Mouse (Mus musculus) retina, adult 2 months (tissue): ENCODE measurements at regions not wholly inside any gene's neighbourhood (a gene's known extent, or its start where the extent isn't known, plus 50 kb on each side); places are given as distances from the start of the nearest gene placed in this dataset.

ENCODE experiments used
- DNase-seq: peaks from one replicate; pipeline ENCODE4 v3.0.0-alpha.2; 2012; ENCODE audit warnings: low read depth, low spot score

DNA sequence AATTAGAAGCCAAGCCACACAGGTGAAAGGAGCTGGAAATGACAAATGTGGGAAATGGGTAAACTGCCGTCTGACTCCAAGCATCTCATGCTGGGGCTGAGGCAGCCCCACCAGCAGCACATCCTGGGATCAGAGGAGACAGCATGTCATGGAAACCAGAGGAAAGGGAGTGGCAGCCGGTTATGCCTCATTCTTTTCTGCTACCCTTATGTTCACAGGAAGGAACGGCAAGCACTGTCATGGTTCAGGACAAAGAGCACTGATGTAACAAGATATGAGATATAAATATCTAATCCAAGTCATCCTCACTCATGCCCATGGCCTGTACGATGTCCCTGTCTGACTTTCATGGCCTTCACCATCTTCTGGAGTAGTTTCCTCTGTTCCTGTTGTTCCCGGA, 125.2 kb upstream of the Tnfaip3 start:
- no peak for DNase-seq

GRCm38 (mm10) chr10:19139234-19139633, 123.8 kb upstream of the Tnfaip3 start:
- DNase-seq, result no peak

- no peak for DNase-seq
Measured at GRCm38 (mm10) chr10:19138258-19138657, 122.8 kb upstream of the Tnfaip3 start.

DNA sequence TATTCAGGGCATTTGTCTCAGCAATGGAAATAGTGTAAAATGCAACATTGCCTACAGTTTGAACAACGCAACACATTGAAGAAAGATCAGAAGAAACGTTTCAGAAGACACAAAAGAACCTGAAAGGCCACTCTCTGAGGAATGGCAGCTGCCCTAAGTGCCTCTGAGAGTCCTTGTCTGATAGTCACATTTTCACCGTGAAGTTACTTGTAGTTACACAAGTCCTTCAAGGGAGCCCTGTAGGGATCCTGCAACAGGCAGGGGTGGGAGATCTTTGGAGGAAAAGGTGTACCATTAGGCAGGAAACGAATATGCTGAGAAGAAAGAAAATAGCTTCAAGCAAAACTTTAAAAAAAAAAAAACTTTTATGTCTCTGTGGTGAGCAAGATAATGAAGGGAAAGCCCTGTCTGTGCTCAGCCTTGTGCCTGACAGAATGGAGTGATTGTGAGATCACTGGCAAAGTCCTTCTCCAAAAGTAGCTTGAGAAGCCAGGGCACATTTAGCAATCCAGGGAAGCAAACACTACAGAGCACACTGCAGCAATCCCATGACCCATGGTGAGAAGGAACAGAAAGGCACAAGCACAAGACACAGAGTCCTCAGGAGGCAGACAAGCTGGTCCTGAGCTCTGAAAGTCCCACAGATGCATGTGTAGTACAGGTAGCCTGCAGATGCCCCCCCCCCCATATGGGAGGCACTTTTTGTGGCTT, 112.3 kb upstream of the Tnfaip3 start:
- no peak for DNase-seq

GRCm38 (mm10) chr10:19126922-19127321, 111.5 kb upstream of the Tnfaip3 start:
- no peak for DNase-seq

- DNase-seq, result no peak
Measured at GRCm38 (mm10) chr10:19126438-19126837, 111.0 kb upstream of the Tnfaip3 start.

DNA sequence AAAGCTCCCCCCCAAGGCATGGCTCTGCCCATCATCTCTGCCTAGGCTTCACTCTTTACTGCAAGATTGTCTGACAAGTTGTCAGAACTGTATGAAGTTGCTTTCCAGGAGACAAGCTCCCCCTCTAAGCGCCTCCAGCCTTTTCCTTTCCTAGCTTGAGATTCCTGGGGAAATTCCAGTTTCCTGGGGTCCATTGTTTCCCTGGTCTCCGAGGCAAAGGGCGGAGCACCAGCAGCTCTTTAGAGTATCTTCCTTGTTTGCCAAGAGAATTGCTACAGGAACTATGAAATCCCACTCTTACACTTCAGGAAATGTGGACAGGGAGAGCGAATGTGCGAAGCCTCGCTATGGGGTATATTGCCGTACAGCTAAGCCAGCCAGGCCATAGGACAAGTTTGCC, 108.2 kb upstream of the Tnfaip3 start:
- no peak for DNase-seq

GRCm38 (mm10) chr10:19122221-19122620, 106.8 kb upstream of the Tnfaip3 start:
- DNase-seq, result no peak

DNA sequence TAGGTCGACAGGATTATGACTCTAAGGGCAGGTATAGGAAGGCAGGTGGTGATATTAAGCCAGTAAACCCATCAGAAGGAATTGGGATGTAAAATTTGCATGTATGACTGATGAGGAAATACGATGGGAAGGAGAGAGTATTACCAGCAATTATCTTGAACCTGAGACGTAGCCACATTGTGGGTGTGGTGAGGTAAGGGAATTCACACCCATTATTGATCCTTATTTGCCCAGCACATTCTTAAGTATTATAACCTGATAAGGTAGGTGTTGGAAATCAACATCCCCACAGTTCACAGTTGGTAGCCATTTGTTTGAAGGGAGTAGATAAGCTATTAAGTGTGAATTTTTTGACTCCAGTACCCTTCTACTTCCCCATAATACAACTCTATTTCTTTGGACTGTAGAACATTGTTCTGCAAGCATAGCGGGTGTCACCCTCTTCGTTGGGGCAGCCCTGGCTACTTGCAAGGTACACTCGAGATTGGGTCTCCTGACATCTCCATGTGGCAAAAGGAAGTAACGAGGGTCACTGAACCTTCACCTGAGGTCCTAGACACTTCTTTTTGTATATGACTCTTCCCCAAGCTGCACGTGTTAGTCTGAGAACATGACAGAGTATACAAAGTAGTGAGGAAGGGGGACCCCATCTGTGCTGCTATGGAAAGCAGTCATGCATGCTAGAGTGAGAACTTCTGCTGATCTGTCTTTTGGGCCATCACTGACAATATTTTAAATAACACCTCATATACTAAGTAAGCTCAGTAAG, 104.0 kb upstream of the Tnfaip3 start:
- no peak for DNase-seq

DNA sequence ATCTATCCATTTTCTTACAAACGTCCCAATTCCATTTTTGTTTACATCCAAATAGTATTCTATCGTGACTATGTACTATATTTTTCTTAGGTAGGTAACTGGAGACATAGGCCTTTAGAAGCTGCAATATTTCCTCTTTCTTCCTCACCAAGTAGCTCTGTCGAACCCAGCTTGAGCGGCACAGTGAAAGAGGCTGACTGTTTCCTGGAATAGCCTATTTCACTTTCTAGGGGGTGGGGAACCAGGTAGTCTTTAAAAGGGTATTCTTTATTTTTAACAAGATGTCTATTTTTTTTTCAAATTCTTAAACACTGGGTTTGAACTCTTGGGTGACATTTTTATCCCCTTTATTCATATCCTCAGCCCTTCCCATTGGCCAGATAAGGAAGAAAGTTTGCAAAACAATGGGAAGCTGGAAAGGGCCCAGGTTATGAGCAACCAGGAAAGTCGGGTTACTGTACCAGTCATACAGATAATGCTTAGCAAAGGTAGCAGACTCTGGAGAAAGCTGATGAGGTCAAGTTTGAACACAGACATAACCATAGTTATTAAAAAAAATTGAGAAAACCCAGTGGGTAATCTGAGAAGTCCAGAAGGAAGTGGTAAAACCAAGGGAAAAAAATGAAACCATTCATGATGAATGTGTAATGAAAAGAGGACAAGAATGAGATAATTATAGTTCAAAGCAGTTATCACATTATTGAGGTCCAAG, 103.3 kb upstream of the Tnfaip3 start:
- no peak for DNase-seq

- no peak for DNase-seq
Measured at GRCm38 (mm10) chr10:19117071-19117605, 101.7 kb upstream of the Tnfaip3 start.

DNA sequence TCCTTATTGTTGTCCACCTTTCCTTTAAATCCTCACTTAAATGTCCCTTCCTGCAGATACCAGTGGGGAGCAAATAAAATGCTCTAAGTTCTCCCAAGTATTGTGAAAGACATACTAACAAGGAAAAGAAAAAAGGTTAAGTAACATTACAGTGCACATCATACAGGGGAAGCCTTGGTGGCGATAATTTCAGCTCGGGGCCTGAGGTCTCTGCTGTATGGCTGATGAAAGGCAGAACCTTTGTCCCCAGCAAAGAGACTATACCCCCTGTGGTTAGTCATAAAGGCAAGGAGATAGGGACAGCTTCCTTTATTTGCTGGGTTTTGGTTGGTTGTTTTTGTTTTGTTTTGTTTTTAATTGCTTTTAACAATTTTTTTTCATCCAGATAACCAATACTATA, 97.0 kb upstream of the Tnfaip3 start:
- no peak for DNase-seq

- no peak for DNase-seq
Measured at GRCm38 (mm10) chr10:19105231-19105681, 89.8 kb upstream of the Tnfaip3 start.

DNA sequence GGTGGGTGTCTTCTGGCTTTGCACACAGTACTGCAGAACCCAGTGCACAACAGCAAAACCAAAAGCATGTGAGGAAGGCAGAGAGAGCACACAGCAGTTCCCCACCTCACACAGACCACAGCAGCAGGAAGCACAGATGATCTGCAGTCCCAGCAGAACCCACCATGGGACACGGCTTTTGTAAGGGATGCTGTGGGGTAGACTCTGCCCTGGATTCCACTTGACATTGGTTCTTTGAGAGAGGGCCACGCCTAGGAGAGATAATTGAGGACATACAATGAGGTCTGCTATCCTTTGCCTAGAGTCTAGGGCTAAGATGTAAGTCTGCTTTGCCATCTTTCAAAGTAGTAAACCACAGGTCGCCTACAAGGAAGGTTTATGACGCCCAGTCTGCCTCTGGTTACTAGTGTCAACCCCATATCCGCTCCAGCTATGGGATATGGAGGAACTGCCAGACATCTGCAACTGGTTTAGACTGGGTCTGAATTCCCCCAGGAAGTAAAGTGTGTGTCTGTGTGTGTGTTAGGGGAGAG, 89.3 kb upstream of the Tnfaip3 start:
- DNase-seq, result no peak

- DNase-seq, result no peak
Measured at GRCm38 (mm10) chr10:19099369-19100285, 84.2 kb upstream of the Tnfaip3 start.

DNA sequence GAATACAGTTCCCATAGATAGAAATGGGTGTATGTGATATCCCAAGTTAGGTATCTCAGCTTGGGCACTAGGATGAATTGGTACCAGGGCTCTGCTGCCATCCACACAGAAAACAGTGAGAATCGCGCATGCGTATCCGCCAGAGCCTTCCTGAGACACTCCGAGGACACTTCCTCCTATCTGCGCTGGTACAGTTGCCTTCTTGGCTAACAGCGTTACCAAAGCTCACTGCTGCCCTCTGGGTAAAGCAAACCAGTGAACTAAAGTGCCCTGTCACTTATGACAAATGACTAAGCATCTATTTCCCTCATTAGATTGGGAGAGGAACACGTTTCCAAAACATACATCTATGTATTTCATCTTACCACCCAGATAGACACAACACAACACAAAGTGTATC, 78.8 kb upstream of the Tnfaip3 start:
- DNase-seq, result peak; percentile 25

DNA sequence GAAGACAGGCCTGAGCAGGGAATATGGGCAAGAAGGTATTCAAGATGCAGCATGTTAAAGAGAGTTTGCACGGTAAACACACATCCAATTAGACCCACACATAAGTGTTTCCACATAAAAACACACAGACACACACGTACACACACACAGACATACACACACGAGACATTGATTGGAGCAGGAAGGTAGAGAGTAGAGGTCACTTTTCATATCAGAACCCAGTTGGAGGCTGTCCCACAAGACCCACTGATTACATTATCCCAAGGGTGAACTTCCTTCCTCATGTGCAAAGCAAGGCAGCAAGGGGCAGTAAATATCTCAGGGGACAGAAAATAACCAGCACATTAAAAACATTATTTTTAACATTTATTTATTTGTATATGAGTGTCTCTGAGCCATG, 78.2 kb upstream of the Tnfaip3 start:
- DNase-seq, result no peak

DNA sequence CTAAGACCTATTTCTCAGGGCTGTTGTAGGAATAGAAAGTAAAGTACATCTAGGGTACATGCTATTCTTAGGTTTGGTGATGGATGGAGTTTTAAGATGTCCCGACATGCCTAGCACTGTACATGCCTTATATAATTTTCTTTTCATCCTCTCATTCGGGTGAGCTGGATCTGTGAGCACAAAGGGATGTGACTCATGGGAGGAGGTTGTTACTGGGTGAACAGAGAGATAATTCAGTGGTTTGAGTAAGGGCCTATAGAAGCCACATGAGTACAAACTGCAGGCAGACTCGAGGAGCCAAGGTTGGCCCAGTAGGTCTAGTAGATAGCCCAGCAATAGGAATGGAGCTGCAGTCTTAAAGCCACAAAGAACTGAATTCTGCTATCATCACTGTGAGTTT, 76.5 kb upstream of the Tnfaip3 start:
- no peak for DNase-seq

DNA sequence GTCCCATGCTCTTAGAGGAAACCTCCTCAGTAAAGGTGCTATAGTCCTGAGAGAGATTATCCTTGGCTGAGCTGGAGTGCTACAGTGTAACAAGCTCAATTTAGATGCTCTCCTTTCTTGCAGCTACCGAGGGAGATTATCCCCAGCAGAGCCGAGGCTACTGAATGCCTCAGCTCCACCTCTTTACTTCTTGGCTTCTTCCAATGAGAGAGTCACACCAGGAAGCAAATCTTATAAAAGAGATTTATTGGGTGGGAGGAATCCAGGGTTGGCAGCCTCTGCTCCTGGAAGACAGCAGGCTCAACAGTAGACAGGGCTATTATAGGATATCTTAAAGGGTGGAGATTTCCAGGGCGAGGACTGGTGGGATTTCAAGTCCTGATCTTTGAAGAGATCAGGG, 75.7 kb upstream of the Tnfaip3 start:
- DNase-seq, result peak; percentile 57

DNA sequence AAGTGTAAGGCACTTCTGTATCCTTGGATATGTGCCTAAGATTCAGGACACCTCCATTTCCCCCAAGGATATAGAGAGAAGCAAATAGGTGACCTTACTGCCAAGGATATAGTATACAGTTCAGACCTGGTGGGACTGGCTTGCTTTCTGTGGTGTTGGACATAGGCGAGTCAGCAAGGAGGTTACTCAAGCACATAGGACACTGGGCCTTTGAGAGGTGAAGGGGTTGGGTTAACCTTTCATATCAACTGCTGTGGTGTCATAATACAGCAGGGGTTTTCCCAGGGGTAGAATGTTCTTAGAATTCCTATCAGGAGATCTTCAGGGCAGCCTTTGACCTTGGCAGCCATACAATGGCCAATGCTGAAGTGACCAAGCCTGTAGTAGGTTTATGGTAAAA, 71.5 kb upstream of the Tnfaip3 start:
- no peak for DNase-seq

GRCm38 (mm10) chr10:19082136-19082535, 66.7 kb upstream of the Tnfaip3 start:
- DNase-seq, result no peak
